Mouse (Mus musculus): ENCODE data around the gene Tnip2. TPM values are rescaled to one million over a fixed set of nuclear protein-coding genes. Genes with fewer than 3 reads are reported as not detected.

Gene Tnip2
- polyA plus RNA-seq, 1 experiment from 2014 or later, result 34.4 TPM

- H3K4me2 ChIP-seq (replicated peaks), result no peak overlapping the region
- H3K36me3 ChIP-seq, result no peaks in the 10 kb centered on the region
- no peaks in the 10 kb centered on the region for H3K9me3 ChIP-seq (replicated peaks)
- no peaks in the 10 kb centered on the region for H3K27me3 ChIP-seq
- 45% methylated on average over 4 of the region's 4 CpGs for WGBS
- H3K4me1 ChIP-seq, result peaks cover 16% of the 10 kb centered on the region; the same call in 1 of the 2 replicates
- no peak overlapping the region for H3K4me3 ChIP-seq (replicated peaks)
- no peak for ATAC-seq (ENCODE audit: insufficient number of reproducible peaks, low FRiP score, low TSS enrichment, low read depth)
- no peak overlapping the region for H3K9ac ChIP-seq
- no peak overlapping the region for H3K27ac ChIP-seq (replicated peaks)
Observed at GRCm38 (mm10) chr5:34523958-34524485, 10.2 kb upstream of the Tnip2 start.

- H3K4me1 ChIP-seq, result 0 out of 2 replicates have a peak, but pooled peaks cover 12% of the 10 kb centered on the region
- no peak overlapping the region for H3K4me2 ChIP-seq (replicated peaks)
- no peak for ATAC-seq (ENCODE audit: insufficient number of reproducible peaks, low FRiP score, low TSS enrichment, low read depth)
- no peaks in the 10 kb centered on the region for H3K27me3 ChIP-seq
- H3K36me3 ChIP-seq, result no peaks in the 10 kb centered on the region
- no peaks in the 10 kb centered on the region for H3K9me3 ChIP-seq (replicated peaks)
- H3K9ac ChIP-seq, result no peak overlapping the region
- H3K27ac ChIP-seq (replicated peaks), result no peak overlapping the region
- WGBS, result 81% methylated on average over 3 of the region's 3 CpGs
- no peak overlapping the region for H3K4me3 ChIP-seq (replicated peaks)
Observed at GRCm38 (mm10) chr5:34521337-34521736, 7.5 kb upstream of the Tnip2 start.

GRCm38 (mm10) chr5:34520458-34521209 is 6.8 kb upstream of the Tnip2 start:
- no peaks in the 10 kb centered on the region for H3K9me3 ChIP-seq (replicated peaks)
- ATAC-seq (ENCODE audit: insufficient number of reproducible peaks, low FRiP score, low TSS enrichment, low read depth), result no peak
- H3K4me1 ChIP-seq, result 0 out of 2 replicates have a peak, but pooled peaks cover 5% of the 10 kb centered on the region

GRCm38 (mm10) chr5:34519389-34519910 is 5.7 kb upstream of the Tnip2 start:
- Histone ChIP-seq H3K9ac (no peak overlapping the region), H3K27me3 (no peaks in the 10 kb centered on the region), H3K9me3 (replicated peaks) (no peaks in the 10 kb centered on the region), H3K4me1 (peaks cover 6% of the 10 kb centered on the region), H3K36me3 (no peaks in the 10 kb centered on the region), H3K4me3 (replicated peaks) (no peak overlapping the region), H3K27ac (replicated peaks) (no peak overlapping the region), H3K4me2 (replicated peaks) (no peak overlapping the region)
- ATAC-seq (ENCODE audit: insufficient number of reproducible peaks, low FRiP score, low TSS enrichment, low read depth), result no peak
- WGBS, result 85% methylated on average over 9 of the region's 9 CpGs

More at GRCm38 (mm10) chr5:34520458-34521209, 6.8 kb upstream of the Tnip2 start:
- WGBS, result 63% methylated on average over 11 of the region's 11 CpGs
- Histone ChIP-seq H3K36me3 (no peaks in the 10 kb centered on the region), H3K9ac (no peak overlapping the region), H3K4me3 (replicated peaks) (no peak overlapping the region), H3K27me3 (no peaks in the 10 kb centered on the region), H3K27ac (replicated peaks) (no peak overlapping the region), H3K4me2 (replicated peaks) (no peak overlapping the region)

DNA sequence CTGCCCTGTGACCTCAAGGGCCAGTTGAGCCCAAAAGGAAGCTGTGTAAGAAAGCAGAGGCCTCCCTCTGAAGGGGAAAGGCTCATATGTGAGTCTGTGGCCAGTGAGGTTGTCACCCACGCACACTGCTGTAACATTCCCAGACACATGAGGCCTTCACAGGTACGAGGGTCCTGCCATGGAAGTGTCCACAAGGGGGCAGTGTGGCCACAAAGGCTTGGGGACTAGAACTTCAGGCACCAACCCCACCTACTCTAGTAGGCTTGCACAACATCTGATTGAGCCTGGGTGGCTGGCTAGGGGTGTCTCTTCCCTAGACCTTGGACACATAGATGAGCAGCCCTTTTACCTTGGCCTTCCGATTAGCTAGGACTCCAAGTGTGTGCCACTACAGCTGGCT is 4.1 kb upstream of the Tnip2 start:
- Histone ChIP-seq H3K36me3 (no peaks in the 10 kb centered on the region), H3K4me1 (peaks cover 14% of the 10 kb centered on the region), H3K4me2 (replicated peaks) (no peak overlapping the region), H3K27ac (replicated peaks) (no peak overlapping the region), H3K27me3 (no peaks in the 10 kb centered on the region), H3K9me3 (replicated peaks) (no peaks in the 10 kb centered on the region), H3K9ac (no peak overlapping the region), H3K4me3 (replicated peaks) (no peak overlapping the region)
- no peak for ATAC-seq (ENCODE audit: insufficient number of reproducible peaks, low FRiP score, low TSS enrichment, low read depth)
- WGBS, result 22% methylated on average over 3 of the region's 3 CpGs

GRCm38 (mm10) chr5:34515096-34515495 is 1.3 kb upstream of the Tnip2 start:
- H3K27me3 ChIP-seq, result no peaks in the 10 kb centered on the region
- H3K4me2 ChIP-seq (replicated peaks), result no peak overlapping the region
- H3K27ac ChIP-seq (replicated peaks), result no peak overlapping the region
- ATAC-seq (ENCODE audit: insufficient number of reproducible peaks, low FRiP score, low TSS enrichment, low read depth), result no peak
- H3K9ac ChIP-seq, result no peak overlapping the region
- no peaks in the 10 kb centered on the region for H3K9me3 ChIP-seq (replicated peaks)
- H3K36me3 ChIP-seq, result no peaks in the 10 kb centered on the region
- H3K4me3 ChIP-seq (replicated peaks), result no peak overlapping the region
- H3K4me1 ChIP-seq, result peaks cover 10% of the 10 kb centered on the region

GRCm38 (mm10) chr5:34514218-34514566 is 401 bp upstream of the Tnip2 start:
- Histone ChIP-seq H3K4me1 (peaks cover 10% of the 10 kb centered on the region), H3K27me3 (no peaks in the 10 kb centered on the region), H3K4me2 (replicated peaks) (peak overlapping the region; percentile 92), H3K27ac (replicated peaks) (0 out of 2 replicates have a peak overlapping the region, but pooled peaks have one; percentile 6), H3K9ac (peak overlapping the region; percentile 39; the same call in 1 of the 2 replicates), H3K4me3 (replicated peaks) (peak overlapping the region; percentile 86), H3K36me3 (no peaks in the 10 kb centered on the region), H3K9me3 (replicated peaks) (no peaks in the 10 kb centered on the region)
- WGBS, result 29% methylated on average over 7 of the region's 7 CpGs
- peak; percentile 6; the same call in 1 of the 2 replicates for ATAC-seq (ENCODE audit: insufficient number of reproducible peaks, low FRiP score, low TSS enrichment, low read depth)

DNA sequence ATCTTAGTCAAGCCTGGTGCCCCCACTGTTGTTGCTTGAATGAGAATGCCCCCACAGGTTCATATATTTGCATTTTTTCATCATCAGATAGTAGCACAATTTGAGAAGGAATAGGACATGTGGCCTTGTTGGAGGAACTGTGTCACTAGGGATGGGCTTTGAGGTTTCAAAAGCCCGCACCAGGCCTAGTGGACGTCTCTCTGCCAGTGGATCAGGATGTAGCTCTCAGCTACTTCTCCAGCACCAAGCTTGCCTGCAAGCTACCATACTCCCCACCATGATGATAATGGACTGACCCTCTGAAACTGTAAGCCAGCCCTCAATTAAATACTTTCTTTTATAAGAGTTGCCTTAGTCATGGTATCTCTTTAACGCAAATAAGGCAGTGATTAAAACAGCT is 1.3 kb downstream of the Tnip2 start:
- no peaks in the 10 kb centered on the region for H3K9me3 ChIP-seq (replicated peaks)
- H3K9ac ChIP-seq, result no peak overlapping the region
- H3K27ac ChIP-seq (replicated peaks), result no peak overlapping the region
- peak overlapping the region; percentile 86 for H3K4me3 ChIP-seq (replicated peaks)
- peak overlapping the region; percentile 92; the same call in 1 of the 2 replicates for H3K4me2 ChIP-seq (replicated peaks)
- H3K27me3 ChIP-seq, result no peaks in the 10 kb centered on the region
- WGBS, result 80% methylated on average over 3 of the region's 3 CpGs
- no peak for ATAC-seq (ENCODE audit: insufficient number of reproducible peaks, low FRiP score, low TSS enrichment, low read depth)
- peaks cover 10% of the 10 kb centered on the region for H3K4me1 ChIP-seq
- no peaks in the 10 kb centered on the region for H3K36me3 ChIP-seq

- WGBS, result 82% methylated on average over 6 of the region's 6 CpGs
Observed at GRCm38 (mm10) chr5:34502821-34503220, 11.0 kb downstream of the Tnip2 start.

GRCm38 (mm10) chr5:34502411-34502810 is 11.4 kb downstream of the Tnip2 start:
- no peak for ATAC-seq (ENCODE audit: insufficient number of reproducible peaks, low FRiP score, low TSS enrichment, low read depth)
- Histone ChIP-seq H3K9ac (no peak overlapping the region), H3K4me1 (no peaks in the 10 kb centered on the region), H3K4me3 (replicated peaks) (no peak overlapping the region), H3K27ac (replicated peaks) (no peak overlapping the region), H3K9me3 (replicated peaks) (no peaks in the 10 kb centered on the region), H3K4me2 (replicated peaks) (no peak overlapping the region), H3K27me3 (no peaks in the 10 kb centered on the region), H3K36me3 (peaks cover 32% of the 10 kb centered on the region)
- WGBS, result 79% methylated on average over 1 of the region's 1 CpGs

More at GRCm38 (mm10) chr5:34502821-34503220, 11.0 kb downstream of the Tnip2 start:
- Histone ChIP-seq H3K27me3 (no peaks in the 10 kb centered on the region), H3K36me3 (peaks cover 31% of the 10 kb centered on the region), H3K4me1 (no peaks in the 10 kb centered on the region), H3K9me3 (replicated peaks) (no peaks in the 10 kb centered on the region), H3K4me3 (replicated peaks) (no peak overlapping the region), H3K9ac (no peak overlapping the region), H3K27ac (replicated peaks) (no peak overlapping the region), H3K4me2 (replicated peaks) (no peak overlapping the region)
- no peak for ATAC-seq (ENCODE audit: insufficient number of reproducible peaks, low FRiP score, low TSS enrichment, low read depth)

DNA sequence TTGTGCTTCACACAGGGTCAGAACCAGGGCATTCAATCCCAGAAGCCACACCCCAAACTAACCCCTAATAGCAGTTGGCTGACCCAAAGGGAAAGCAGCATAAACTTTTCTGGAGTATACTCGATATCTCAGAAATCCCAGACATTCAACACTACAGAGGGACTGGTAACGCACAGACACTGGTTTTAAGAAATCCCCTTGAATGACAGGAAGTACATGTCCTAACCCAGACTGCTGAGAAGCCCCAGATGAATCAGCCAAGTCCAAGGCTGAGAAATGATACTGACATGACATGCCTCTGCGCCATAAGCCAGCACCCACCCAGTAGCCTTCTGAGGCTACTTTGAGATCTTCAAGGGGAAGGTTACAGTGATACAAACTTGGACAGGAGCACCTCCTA is 12.2 kb downstream of the Tnip2 start:
- H3K27ac ChIP-seq (replicated peaks), result no peak overlapping the region
- H3K4me2 ChIP-seq (replicated peaks), result no peak overlapping the region
- H3K4me3 ChIP-seq (replicated peaks), result no peak overlapping the region
- H3K4me1 ChIP-seq, result no peaks in the 10 kb centered on the region
- no peaks in the 10 kb centered on the region for H3K9me3 ChIP-seq (replicated peaks)
- no peak for ATAC-seq (ENCODE audit: insufficient number of reproducible peaks, low FRiP score, low TSS enrichment, low read depth)
- 76% methylated on average over 3 of the region's 3 CpGs for WGBS
- no peaks in the 10 kb centered on the region for H3K27me3 ChIP-seq
- H3K9ac ChIP-seq, result no peak overlapping the region
- H3K36me3 ChIP-seq, result peaks cover 37% of the 10 kb centered on the region

All from embryonic facial prominence, embryonic 15.5 days (tissue).